Mouse (Mus musculus) testis, adult 2 months (tissue): ENCODE data around the gene Ccdc163.

ENCODE experiments used
- CTCF ChIP-seq: fragments of 200-500 bp; IDR thresholded peaks from 2 replicates; pipeline ENCODE4 v1.5.1; 2012; ENCODE audit warnings: low read depth, mild to moderate bottlenecking, inconsistent platforms, low read length, moderate library complexity; ENCODE audit not compliant: control insufficient read depth, insufficient read depth, insufficient replicate concordance
- POLR2A ChIP-seq: fragments of 200-500 bp; IDR thresholded peaks from 2 replicates; pipeline ENCODE4 v1.6.1; 2012; ENCODE audit warnings: low read depth, mild to moderate bottlenecking, inconsistent platforms, low read length, moderate library complexity; ENCODE audit not compliant: control insufficient read depth

DNA sequence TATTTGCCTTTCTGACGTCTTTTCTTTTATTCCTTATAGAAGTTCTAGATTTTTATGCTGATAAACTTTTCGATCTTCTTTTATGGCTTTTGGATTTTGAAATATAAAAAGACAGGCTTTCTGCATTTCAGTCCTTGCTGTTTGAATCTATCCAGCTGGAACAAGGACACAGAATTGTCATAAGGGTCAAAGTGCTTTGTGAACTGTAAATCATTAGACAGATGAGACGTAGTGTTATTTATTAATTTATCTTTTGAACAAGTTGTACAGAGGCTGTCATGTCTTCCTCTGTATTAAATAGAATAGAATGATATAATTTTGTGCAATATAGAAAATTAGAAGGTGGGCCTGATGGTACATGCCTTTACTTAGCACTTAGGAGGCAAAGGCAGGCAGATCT lies 19.1 kb downstream of the Ccdc163 start:
- TF ChIP-seq POLR2A (no peak), CTCF (no peak)
